Mouse (Mus musculus) heart, embryonic 14.5 days (tissue): ENCODE measurements around the gene Bpifb5. TPM values are rescaled to one million over a fixed set of nuclear protein-coding genes. Genes with fewer than 3 reads are reported as not detected.
A peak's percentile ranks its signal among the peaks of the same experiment; 100 is the strongest.

Source experiments
- ATAC-seq: fragments of 200-750 bp; cut with Nextera tagmentation; 2 replicates; pipeline ENCODE4 v1.8.0; 2017; ENCODE audit warnings: low read depth, moderate TSS enrichment; ENCODE audit not compliant: insufficient number of reproducible peaks, insufficient read depth, low FRiP score
- H3K27ac ChIP-seq, 2 experiments: fragments of 200-500 bp in 1 of 2; fragments of 300-500 bp in 1 of 2; sonication (generic) in 1 of 2; replicated peaks in 1 of 2; 2 replicates each; pipeline ENCODE4 v1.5.1; 2012 to 2014; ENCODE audit warnings: low read depth in 2 of 2, low read length in 2 of 2, control low read depth in 1 of 2, mild to moderate bottlenecking in 1 of 2, mixed read lengths in 1 of 2; ENCODE audit not compliant: control insufficient read depth in 1 of 2, insufficient read depth in 1 of 2
- H3K27me3 ChIP-seq: fragments of 300-500 bp; sonication (generic); 2 replicates; pipeline ENCODE4 v1.6.1; 2014; ENCODE audit warnings: mild to moderate bottlenecking, low read length, control low read depth; ENCODE audit not compliant: control insufficient read depth, insufficient read depth
- H3K36me3 ChIP-seq: fragments of 300-500 bp; sonication (generic); 2 replicates; pipeline ENCODE4 v1.6.1; 2014; ENCODE audit warnings: mild to moderate bottlenecking, control low read depth, low read length, mixed read lengths; ENCODE audit not compliant: control insufficient read depth, insufficient read depth
- H3K4me1 ChIP-seq, 2 experiments: fragments of 200-500 bp in 1 of 2; fragments of 300-500 bp in 1 of 2; sonication (generic) in 1 of 2; 2 replicates each; pipeline ENCODE4 v1.6.1; 2012 to 2014; ENCODE audit warnings: low read length in 2 of 2, control low read depth in 1 of 2, mixed read lengths in 1 of 2; ENCODE audit not compliant: control insufficient read depth in 2 of 2, insufficient read depth in 2 of 2
- H3K4me2 ChIP-seq: fragments of 300-500 bp; sonication (generic); 2 replicates; pipeline ENCODE4 v1.6.1; 2014; ENCODE audit warnings: mild to moderate bottlenecking, low read length
- H3K4me3 ChIP-seq, 2 experiments: fragments of 200-500 bp in 1 of 2; fragments of 300-500 bp in 1 of 2; sonication (generic) in 1 of 2; 2 replicates each; pipeline ENCODE4 v1.5.1; 2012 to 2014; ENCODE audit warnings: low read length in 2 of 2, mild to moderate bottlenecking in 2 of 2, control low read depth in 1 of 2, low read depth in 1 of 2, moderate library complexity in 1 of 2; ENCODE audit not compliant: control insufficient read depth in 1 of 2, insufficient read depth in 1 of 2
- H3K9ac ChIP-seq: fragments of 300-500 bp; sonication (generic); 2 replicates; pipeline ENCODE4 v1.6.1; 2014; ENCODE audit warnings: mild to moderate bottlenecking, low read length
- H3K9me3 ChIP-seq: fragments of 300-500 bp; sonication (generic); 2 replicates; pipeline ENCODE4 v1.6.1; 2016; ENCODE audit warnings: low read length, control low read depth; ENCODE audit not compliant: control insufficient read depth
- WGBS: fragments of 180-500 bp; shearing (Covaris S2); extraction: QIAGEN DNeasy Blood & Tissue Kit; methylation state at CpG from one replicate; pipeline ENCODE4 v1.1.7; 2014; 5-methylcytosine and 5-hydroxymethylcytosine counted together
- polyA plus RNA-seq: library from polyadenylated mRNA; unstranded; fragments of >200 nt; fragmentation: Nextera tagmentation; extraction: Ambion mirVana; gene quantifications from 2 replicates; pipeline ENCODE4 v1.2.1, GENCODE M21; 2014

The Bpifb5 gene
- polyA plus RNA-seq, 1 experiment from 2014 or later = 0.35 TPM

DNA sequence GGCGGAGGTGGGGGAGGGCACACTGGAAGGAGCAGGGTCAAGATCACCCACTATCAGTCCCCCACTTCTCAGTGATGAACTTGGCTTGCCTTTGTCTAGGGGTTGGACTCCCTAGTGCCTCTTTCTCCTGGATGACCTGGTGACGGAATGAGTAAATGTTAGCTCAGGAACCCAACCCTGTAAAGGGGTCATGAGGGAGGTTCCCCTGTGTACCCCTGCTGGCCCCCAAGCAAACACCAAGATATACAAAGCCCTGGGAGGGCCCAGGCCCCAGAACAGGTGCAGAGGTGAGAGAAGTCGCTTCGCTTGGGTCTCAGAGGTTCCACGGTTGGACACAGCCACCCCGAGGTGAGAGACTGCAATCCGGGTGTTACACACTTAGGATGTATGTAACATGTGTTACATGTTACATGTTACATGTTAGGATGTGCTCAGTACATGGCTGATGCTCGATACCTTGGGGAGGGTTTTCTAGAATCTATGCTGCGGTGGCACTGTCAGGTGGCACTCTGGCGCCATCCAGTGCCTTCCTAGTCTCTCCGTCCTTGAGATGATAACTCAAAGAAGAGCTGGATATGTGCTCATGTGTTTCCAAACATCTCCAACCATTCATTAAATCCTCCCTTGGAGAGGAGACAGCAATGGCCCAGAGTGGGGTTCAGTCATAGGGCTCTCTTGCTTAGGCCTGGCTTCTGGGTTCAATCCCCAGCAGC, 32.8 kb upstream of the Bpifb5 start, which contains the start of gene Bpifb1:
Gene Bpifb1 (plus strand): TSS at position 273 of the 713 bp plus-strand sequence.
- H3K9me3 ChIP-seq = no peaks in the 10 kb centered on the region
- H3K9ac ChIP-seq = no peak within 1 kb of the TSS
- no peaks in the 10 kb centered on the region for H3K27me3 ChIP-seq
- H3K36me3 ChIP-seq = no peaks in the 10 kb centered on the region
- peak within 1 kb of the TSS in 1 of 2 experiments; percentile 66; a peak in 2 of 4 replicates for H3K27ac ChIP-seq
- no peak within 1 kb of the TSS for H3K4me3 ChIP-seq
- WGBS = 87% methylated on average over 11 of the region's 11 CpGs
- ATAC-seq = no peak
- H3K4me1 ChIP-seq = peaks cover 18 to 23% of the 10 kb centered on the region in 2 experiments
- H3K4me2 ChIP-seq = no peak within 1 kb of the TSS

GRCm38 (mm10) chr2:154192141-154192540, 31.4 kb upstream of the Bpifb5 start:
- no peak overlapping the region for H3K4me2 ChIP-seq
- H3K4me3 ChIP-seq = no peak overlapping the region
- WGBS = 50% methylated on average over 2 of the region's 2 CpGs
- peak overlapping the region; percentile 36 to 66; a peak in 3 of 4 replicates for H3K27ac ChIP-seq
- H3K27me3 ChIP-seq = no peaks in the 10 kb centered on the region
- no peak for ATAC-seq
- no peak overlapping the region for H3K9ac ChIP-seq
- H3K9me3 ChIP-seq = no peaks in the 10 kb centered on the region
- peaks cover 18 to 23% of the 10 kb centered on the region in 2 experiments for H3K4me1 ChIP-seq
- H3K36me3 ChIP-seq = no peaks in the 10 kb centered on the region

GRCm38 (mm10) chr2:154193071-154193470, 30.5 kb upstream of the Bpifb5 start:
- WGBS = 77% methylated on average over 4 of the region's 4 CpGs

DNA sequence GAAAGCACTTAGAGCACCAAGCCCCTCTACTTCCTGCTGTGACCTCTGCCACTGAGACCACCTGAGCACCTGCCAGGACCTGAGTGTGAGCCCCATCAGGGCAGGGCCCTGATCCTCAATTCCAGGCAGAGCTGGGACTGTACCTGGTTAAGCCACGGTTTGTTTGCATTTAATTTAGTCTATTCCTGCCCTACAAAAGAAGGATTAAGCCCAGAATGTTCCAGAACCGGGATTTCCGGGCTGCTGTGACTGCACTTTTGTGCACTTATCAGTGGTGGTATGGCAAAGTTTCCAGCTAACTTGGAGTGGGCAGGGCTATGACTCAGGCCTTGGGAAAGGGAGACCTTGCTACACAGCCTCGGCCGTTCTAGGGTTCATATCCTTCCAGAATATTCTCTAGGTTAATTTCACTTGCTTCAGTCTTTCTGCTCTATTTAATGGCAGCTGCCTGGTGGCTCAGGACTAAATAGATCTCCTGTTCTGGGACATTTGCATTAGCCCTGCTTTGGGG, 29.5 kb upstream of the Bpifb5 start:
- Histone ChIP-seq H3K9ac (no peak overlapping the region), H3K4me1 (peaks cover 18 to 20% of the 10 kb centered on the region in 2 experiments), H3K4me2 (no peak overlapping the region), H3K27ac (no peak overlapping the region), H3K36me3 (no peaks in the 10 kb centered on the region), H3K27me3 (no peaks in the 10 kb centered on the region), H3K4me3 (no peak overlapping the region), H3K9me3 (no peaks in the 10 kb centered on the region)
- ATAC-seq = no peak
- 45% methylated on average over 5 of the region's 5 CpGs for WGBS

More at GRCm38 (mm10) chr2:154193071-154193470, 30.5 kb upstream of the Bpifb5 start:
- Histone ChIP-seq H3K27me3 (no peaks in the 10 kb centered on the region), H3K27ac (no peak overlapping the region), H3K4me2 (no peak overlapping the region), H3K36me3 (no peaks in the 10 kb centered on the region), H3K9me3 (no peaks in the 10 kb centered on the region), H3K4me1 (peaks cover 18 to 20% of the 10 kb centered on the region in 2 experiments), H3K4me3 (no peak overlapping the region), H3K9ac (no peak overlapping the region)
- ATAC-seq = no peak

DNA sequence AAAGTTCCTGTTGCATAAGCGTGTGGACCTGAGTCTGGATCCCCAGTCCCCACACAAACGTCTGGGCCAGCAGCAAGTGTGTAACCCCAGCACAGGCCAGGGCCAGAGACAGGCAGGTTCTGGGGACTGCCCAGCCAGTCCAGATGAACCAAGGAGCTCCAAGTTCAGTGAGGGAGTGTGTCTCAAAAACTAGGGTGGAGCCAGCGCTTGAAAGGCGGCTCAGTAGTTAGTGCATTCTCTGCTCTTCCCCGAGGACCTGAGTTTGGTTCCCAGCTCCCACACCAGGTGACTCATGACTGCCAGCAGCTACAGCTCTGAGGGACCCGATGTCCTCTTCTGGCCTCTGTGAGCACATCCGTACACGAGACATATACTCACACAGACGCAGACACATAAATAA, 26.5 kb upstream of the Bpifb5 start:
- no peaks in the 10 kb centered on the region for H3K9me3 ChIP-seq
- no peak overlapping the region for H3K27ac ChIP-seq
- no peak overlapping the region for H3K4me3 ChIP-seq
- H3K27me3 ChIP-seq = no peaks in the 10 kb centered on the region
- ATAC-seq = no peak
- no peaks in the 10 kb centered on the region for H3K36me3 ChIP-seq
- no peak overlapping the region for H3K4me2 ChIP-seq
- no peak overlapping the region for H3K9ac ChIP-seq
- WGBS = 83% methylated on average over 9 of the region's 9 CpGs
- peaks cover 14 to 15% of the 10 kb centered on the region in 2 experiments for H3K4me1 ChIP-seq

DNA sequence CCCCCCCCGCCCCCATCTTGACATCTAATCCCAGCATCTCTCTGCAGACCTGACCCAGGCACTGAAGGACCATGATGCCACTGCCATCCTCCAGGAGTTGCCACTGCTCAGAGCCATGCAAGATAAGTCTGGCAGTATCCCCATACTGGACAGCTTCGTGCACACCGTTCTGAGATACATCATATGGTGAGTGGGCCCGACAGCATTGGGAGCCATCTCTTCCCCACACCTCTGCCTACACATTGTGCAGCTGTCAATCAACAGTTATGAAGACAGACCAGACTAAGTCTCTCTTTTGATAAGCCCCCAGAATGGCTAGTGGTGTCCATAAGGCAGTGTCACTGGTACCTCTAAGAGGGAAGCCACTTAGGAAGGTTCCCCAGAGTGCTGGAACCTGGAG, 18.9 kb upstream of the Bpifb5 start:
- 86% methylated on average over 4 of the region's 4 CpGs for WGBS
- H3K27ac ChIP-seq = no peak overlapping the region
- peaks cover 6 to 17% of the 10 kb centered on the region in 2 experiments; a peak in 3 of 4 replicates for H3K4me1 ChIP-seq

GRCm38 (mm10) chr2:154206908-154207307, 16.6 kb upstream of the Bpifb5 start:
- Histone ChIP-seq H3K4me3 (no peak overlapping the region), H3K36me3 (no peaks in the 10 kb centered on the region), H3K9ac (no peak overlapping the region), H3K4me1 (peaks cover 6 to 17% of the 10 kb centered on the region in 2 experiments; a peak in 3 of 4 replicates), H3K4me2 (no peak overlapping the region), H3K9me3 (no peaks in the 10 kb centered on the region), H3K27ac (peak overlapping the region; percentile 50 to 55; a peak in 2 of 4 replicates), H3K27me3 (no peaks in the 10 kb centered on the region)
- WGBS = 24% methylated on average over 7 of the region's 7 CpGs
- ATAC-seq = peak; percentile 62

More for the DNA sequence above, 18.9 kb upstream of the Bpifb5 start:
- ATAC-seq = no peak
- Histone ChIP-seq H3K9me3 (no peaks in the 10 kb centered on the region), H3K4me2 (no peak overlapping the region), H3K36me3 (no peaks in the 10 kb centered on the region), H3K27me3 (no peaks in the 10 kb centered on the region), H3K4me3 (no peak overlapping the region), H3K9ac (no peak overlapping the region)
